In the genomic region with DNA sequence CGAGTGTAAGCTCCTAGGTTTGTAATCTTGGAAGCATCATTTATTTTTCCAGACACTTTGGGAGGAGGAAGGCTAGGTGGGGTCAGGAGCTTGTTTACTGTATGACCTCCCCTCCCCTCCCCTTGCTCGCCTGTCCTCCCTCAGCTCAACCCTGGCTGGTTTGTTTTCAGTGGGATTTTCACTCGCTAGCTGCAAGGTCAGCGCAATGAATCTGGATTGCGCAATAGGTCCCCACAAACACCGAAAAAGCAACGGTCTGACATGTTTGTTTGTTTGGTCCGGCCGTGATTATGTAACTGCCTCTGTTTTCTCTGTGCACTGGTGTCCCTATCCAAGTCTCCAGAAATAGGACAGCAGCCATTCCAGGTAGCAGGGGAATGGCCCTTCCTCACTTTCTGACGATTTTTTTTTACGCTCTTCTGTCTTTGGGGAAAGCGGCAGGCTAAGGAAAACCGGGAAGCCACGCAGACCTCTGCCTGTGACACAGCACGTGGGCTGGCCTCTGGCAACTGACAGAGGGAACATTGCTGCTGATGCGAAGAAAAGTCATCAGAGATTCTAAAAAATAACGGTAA, we compare ENCODE assay signal across 9 mouse cellular contexts.
DNase-seq lines count a peak whose midpoint lies in the region; ATAC-seq and TF ChIP-seq lines count a peak whose summit lies in the region.
"Had no signal": no experiment of that assay in that cellular context is flagged by ENCODE, and none has a peak within 500 bp of the region (broad histone marks: within the 10 kb centered on the region; RNA-seq: fewer than 3 reads in every experiment).

No protein-coding gene starts in this region.

- peaks cover 5% of the 10 kb centered on the region; the same call in 1 of the 2 replicates for H3K4me1 ChIP-seq in cerebellum, adult 2 months (ENCODE audit: control insufficient read depth, insufficient read depth, low read length)
- H3K4me1 ChIP-seq in heart, adult 2 months (ENCODE audit: control insufficient read depth, insufficient read depth, low read length) = peaks cover 12% of the 10 kb centered on the region
- no peaks in the 10 kb centered on the region; the same call in 1 of the 2 replicates for H3K4me1 ChIP-seq in lung, adult 2 months (ENCODE audit: control insufficient read depth, insufficient read depth, low read length)
- peaks cover 19% of the 10 kb centered on the region for H3K4me1 ChIP-seq in neural tube, embryonic 15.5 days

- TF ChIP-seq CTCF in cerebellum, adult 2 months (IDR thresholded peaks at IDR 0.05; ENCODE audit: borderline replicate concordance, insufficient read depth, low read depth, low read length) = no peak
- no peak for TF ChIP-seq CTCF in heart, adult 2 months (IDR thresholded peaks at IDR 0.05)
- no peak for TF ChIP-seq CTCF in lung, adult 2 months (IDR thresholded peaks at IDR 0.05; ENCODE audit: insufficient read depth, low read length)

- TF ChIP-seq POLR2A in cerebellum, adult 2 months (IDR thresholded peaks at IDR 0.05; ENCODE audit: borderline replicate concordance, insufficient read depth, low read length) = no peak
- TF ChIP-seq POLR2A in heart, adult 2 months (IDR thresholded peaks at IDR 0.05; ENCODE audit: insufficient read depth, low read depth, low read length) = no peak
- TF ChIP-seq POLR2A in lung, adult 2 months (IDR thresholded peaks at IDR 0.05; ENCODE audit: borderline replicate concordance, extremely low read depth, low read depth, low read length) = no peak

- intact Hi-C loops in heart, adult 2 months (cut with DNase I) = no loop called here

- no peak for ATAC-seq in neural tube, embryonic 15.5 days (ENCODE audit: low FRiP score)

- WGBS in cerebellum, adult 2 months = 15% methylated on average over 17 of the region's 17 CpGs
- WGBS in heart, adult 2 months = 13% methylated on average over 17 of the region's 17 CpGs
- WGBS in lung, adult 2 months = 14% methylated on average over 17 of the region's 17 CpGs
- WGBS in neural tube, embryonic 15.5 days = 6% methylated on average over 17 of the region's 17 CpGs

- no peak for TF ChIP-seq EP300 in heart, adult 2 months (IDR thresholded peaks at IDR 0.05; ENCODE audit: insufficient read depth, low read depth, low read length)

- H3K9me3 ChIP-seq in neural tube, embryonic 15.5 days (replicated peaks) = no peaks in the 10 kb centered on the region

- no peaks in the 10 kb centered on the region for H3K36me3 ChIP-seq in heart, adult 2 months (ENCODE audit: control insufficient read depth, insufficient read depth, low read length)
- no peaks in the 10 kb centered on the region for H3K36me3 ChIP-seq in neural tube, embryonic 15.5 days

- no peaks in the 10 kb centered on the region for H3K27me3 ChIP-seq in cerebellum, adult 2 months (ENCODE audit: control insufficient read depth, insufficient read depth, low read length)
- no peaks in the 10 kb centered on the region; the same call in 1 of the 2 replicates for H3K27me3 ChIP-seq in heart, adult 2 months (ENCODE audit: control insufficient read depth, insufficient read depth, low read length)
- H3K27me3 ChIP-seq in neural tube, embryonic 15.5 days (replicated peaks) = no peaks in the 10 kb centered on the region
- H3K27me3 ChIP-seq: CH12.LX had no signal

- 0 out of 2 replicates have a peak overlapping the region, but pooled peaks have one; percentile 41 for H3K9ac ChIP-seq in heart, adult 2 months (ENCODE audit: low read depth, low read length)
- no peak overlapping the region for H3K9ac ChIP-seq in neural tube, embryonic 15.5 days (replicated peaks)

- peak; percentile 74 to 81 for DNase-seq in heart, adult 18-20 months
- no peak for DNase-seq in heart, postnatal 4 days
- peak; percentile 55 to 58 for DNase-seq in cerebellum, adult 2 months
- peak; percentile 59 to 69 for DNase-seq in heart, adult 2 months
- peak; percentile 53 to 73 for DNase-seq in kidney, adult 8-10 months
- no peak for DNase-seq in lung, adult 2 months
- no peak for DNase-seq in natural killer cell, adult 2 months (ENCODE audit: low spot score in 2 of 2)

- H3K79me2 ChIP-seq in heart, adult 2 months (replicated peaks; ENCODE audit: control insufficient read depth, insufficient read depth, low read length) = no peaks in the 10 kb centered on the region

- peak overlapping the region; percentile 33 for H3K4me3 ChIP-seq in cerebellum, adult 2 months (replicated peaks; ENCODE audit: insufficient read depth, low read depth, low read length)
- peak overlapping the region; percentile 32 for H3K4me3 ChIP-seq in heart, adult 2 months
- H3K4me3 ChIP-seq in lung, adult 2 months (replicated peaks; ENCODE audit: extremely low read depth, low read depth, low read length) = peak overlapping the region; percentile 2
- H3K4me3 ChIP-seq in neural tube, embryonic 15.5 days (replicated peaks) = peak overlapping the region; percentile 17

- H3K4me2 ChIP-seq in neural tube, embryonic 15.5 days = peak overlapping the region; percentile 54

- H3K27ac ChIP-seq in cerebellum, adult 2 months (ENCODE audit: insufficient read depth, low read length) = peak overlapping the region; percentile 35; the same call in 1 of the 2 replicates
- H3K27ac ChIP-seq in heart, adult 2 months = peak overlapping the region; percentile 8
- H3K27ac ChIP-seq in neural tube, embryonic 15.5 days (replicated peaks) = no peak overlapping the region

Comparison
In these comparisons a context has a peak if more than half of its experiments do, and no peak if none do; other contexts are left out.
1. DNase-seq: peak in heart, adult 18-20 months (2 of 2), cerebellum, adult 2 months (2 of 2), heart, adult 2 months (2 of 2) and kidney, adult 8-10 months (2 of 2); none in heart, postnatal 4 days (single experiment), lung, adult 2 months (single experiment) and natural killer cell, adult 2 months (0 of 2).
2. Peak in every context shown above with its lines, with median percentiles within 50 percentile points of each other: H3K4me3 ChIP-seq.